Mouse (Mus musculus) lung, embryonic 14.5 days (tissue): ENCODE results near the gene Cbx7. TPM values are rescaled to one million over a fixed set of nuclear protein-coding genes. Genes with fewer than 3 reads are reported as not detected.
A peak's percentile ranks its signal among the peaks of the same experiment; 100 is the strongest.

ENCODE experiments used
- ATAC-seq: fragments of 200-750 bp; cut with Nextera tagmentation; 2 replicates; pipeline ENCODE4 v1.8.0; 2017; ENCODE audit warnings: mild to moderate bottlenecking, moderate TSS enrichment, moderate library complexity; ENCODE audit not compliant: insufficient read depth
- DNase-seq: peaks from one replicate; pipeline ENCODE4 v3.0.0-alpha.2; 2015
- H3K27ac ChIP-seq: fragments of 300-500 bp; sonication (generic); 2 replicates; pipeline ENCODE4 v1.5.1; 2014; ENCODE audit warnings: low read depth, mild to moderate bottlenecking, moderate library complexity
- H3K27me3 ChIP-seq: fragments of 300-500 bp; sonication (generic); 2 replicates; pipeline ENCODE4 v1.6.1; 2014; ENCODE audit warnings: low read length, control low read depth; ENCODE audit not compliant: insufficient read depth
- H3K36me3 ChIP-seq: fragments of 300-500 bp; sonication (generic); 2 replicates; pipeline ENCODE4 v1.6.1; 2014; ENCODE audit warnings: control low read depth; ENCODE audit not compliant: insufficient read depth
- H3K4me1 ChIP-seq: fragments of 300-500 bp; sonication (generic); 2 replicates; pipeline ENCODE4 v1.6.1; 2014; ENCODE audit warnings: antibody characterized with exemption, control low read depth; ENCODE audit not compliant: insufficient read depth
- H3K4me2 ChIP-seq: fragments of 300-500 bp; sonication (generic); 2 replicates; pipeline ENCODE4 v1.6.1; 2014; ENCODE audit warnings: mild to moderate bottlenecking
- H3K4me3 ChIP-seq: fragments of 300-500 bp; sonication (generic); 2 replicates; pipeline ENCODE4 v1.5.1; 2014; ENCODE audit warnings: low read depth, low read length
- H3K9ac ChIP-seq: fragments of 300-500 bp; sonication (generic); 2 replicates; pipeline ENCODE4 v1.6.1; 2014
- H3K9me3 ChIP-seq: fragments of 300-500 bp; sonication (generic); 2 replicates; pipeline ENCODE4 v1.6.1; 2016; ENCODE audit warnings: low read depth, low read length, control low read depth
- CTCF ChIP-seq: IDR thresholded peaks from 2 replicates; pipeline ENCODE4 v1.5.1; 2016; ENCODE audit warnings: antibody characterized with exemption, low read depth
- WGBS: fragments of 180-500 bp; shearing (Covaris S2); extraction: QIAGEN DNeasy Blood & Tissue Kit; methylation state at CpG from one replicate; pipeline ENCODE4 v1.1.7; 2014; 5-methylcytosine and 5-hydroxymethylcytosine counted together
- polyA plus RNA-seq: library from polyadenylated mRNA; unstranded; fragments of >200 nt; fragmentation: Nextera tagmentation; extraction: Ambion mirVana; gene quantifications from 2 replicates; pipeline ENCODE4 v1.2.1, GENCODE M21; 2014

Gene Cbx7
- polyA plus RNA-seq, 1 experiment from 2014 or later = 2.3 TPM

- TF ChIP-seq CTCF = no peak
- H3K4me3 ChIP-seq = peak overlapping the region; percentile 40
- H3K27ac ChIP-seq = no peak overlapping the region
- peaks cover 3% of the 10 kb centered on the region; the same call in 1 of the 2 replicates for H3K27me3 ChIP-seq
- no peak for DNase-seq
- no peaks in the 10 kb centered on the region for H3K9me3 ChIP-seq
- 27% methylated on average over 19 of the region's 19 CpGs for WGBS
- no peaks in the 10 kb centered on the region for H3K36me3 ChIP-seq
- ATAC-seq = no peak
- H3K4me1 ChIP-seq = peaks cover 6% of the 10 kb centered on the region; the same call in 1 of the 2 replicates
- 0 out of 2 replicates have a peak overlapping the region, but pooled peaks have one; percentile 18 for H3K9ac ChIP-seq
- H3K4me2 ChIP-seq = peak overlapping the region; percentile 68
Observed at GRCm38 (mm10) chr15:79882623-79883267, 88.2 kb downstream of the Cbx7 start.

- 68% methylated on average over 3 of the region's 3 CpGs for WGBS
- H3K9ac ChIP-seq = no peak overlapping the region
- H3K27me3 ChIP-seq = peaks cover 3% of the 10 kb centered on the region; the same call in 1 of the 2 replicates
- no peak overlapping the region for H3K4me2 ChIP-seq
- ATAC-seq (no peak), DNase-seq (peak; percentile 26)
- peaks cover 6% of the 10 kb centered on the region; the same call in 1 of the 2 replicates for H3K4me1 ChIP-seq
- no peak overlapping the region for H3K27ac ChIP-seq
- H3K36me3 ChIP-seq = no peaks in the 10 kb centered on the region
- no peak for TF ChIP-seq CTCF
- H3K4me3 ChIP-seq = no peak overlapping the region
- H3K9me3 ChIP-seq = no peaks in the 10 kb centered on the region
Observed at GRCm38 (mm10) chr15:79880477-79880876, 90.4 kb downstream of the Cbx7 start.

DNA sequence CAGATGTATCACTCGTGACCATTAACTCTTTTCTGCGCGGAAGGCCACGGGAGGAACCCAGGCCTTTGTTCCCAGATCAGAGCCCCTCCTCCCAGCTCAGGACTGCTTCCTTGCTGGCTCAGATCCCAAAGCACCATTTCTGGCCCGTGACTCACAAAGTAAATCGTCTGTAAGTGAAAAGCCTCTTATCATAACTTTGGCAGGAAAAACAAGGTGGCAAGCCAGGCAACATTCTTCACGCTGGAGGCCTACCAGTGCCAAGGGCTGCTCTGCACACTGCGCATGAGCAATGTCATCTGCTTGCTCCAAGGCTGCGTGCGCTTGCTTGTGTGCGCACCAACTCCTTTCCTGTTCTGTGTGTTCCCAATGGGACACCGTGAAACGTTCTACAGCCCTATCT, 91.6 kb downstream of the Cbx7 start:
- Histone ChIP-seq H3K9ac (no peak overlapping the region), H3K4me2 (peak overlapping the region; percentile 37), H3K9me3 (no peaks in the 10 kb centered on the region), H3K4me3 (no peak overlapping the region), H3K27ac (peak overlapping the region; percentile 96), H3K27me3 (peaks cover 3% of the 10 kb centered on the region; the same call in 1 of the 2 replicates), H3K36me3 (no peaks in the 10 kb centered on the region), H3K4me1 (peaks cover 6% of the 10 kb centered on the region; the same call in 1 of the 2 replicates)
- peak; percentile 96 for DNase-seq
- TF ChIP-seq CTCF = no peak
- ATAC-seq = peak; percentile 87
- 9% methylated on average over 13 of the region's 13 CpGs for WGBS

DNA sequence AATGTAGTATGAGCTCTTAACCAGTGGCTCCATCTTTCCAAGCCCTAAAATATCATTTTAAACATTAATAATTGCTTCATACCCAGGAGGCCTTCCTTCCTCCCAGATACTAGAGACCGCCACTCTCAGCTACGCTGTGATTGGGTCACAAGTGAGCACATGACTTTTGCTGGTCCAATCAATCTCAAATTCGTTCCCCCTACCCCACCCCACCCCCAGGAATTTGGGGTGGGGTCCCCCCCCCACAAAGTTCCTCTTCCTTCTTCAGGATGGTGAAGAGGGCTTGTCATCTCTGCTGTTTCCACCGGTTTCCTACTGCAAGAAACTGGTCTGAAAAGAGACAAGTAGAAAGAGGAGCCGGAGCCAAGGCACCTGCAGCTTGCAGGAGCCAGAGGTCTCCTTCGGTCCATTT, 92.2 kb downstream of the Cbx7 start:
- peak overlapping the region; percentile 96 for H3K27ac ChIP-seq
- TF ChIP-seq CTCF = no peak

GRCm38 (mm10) chr15:79875261-79875995, 95.5 kb downstream of the Cbx7 start:
- WGBS = 89% methylated on average over 18 of the region's 18 CpGs
- no peak overlapping the region for H3K27ac ChIP-seq
- DNase-seq (no peak), ATAC-seq (no peak)
- no peaks in the 10 kb centered on the region for H3K27me3 ChIP-seq
- H3K4me1 ChIP-seq = peaks cover 3% of the 10 kb centered on the region; the same call in 1 of the 2 replicates
- no peaks in the 10 kb centered on the region for H3K9me3 ChIP-seq
- no peak overlapping the region for H3K9ac ChIP-seq
- H3K4me3 ChIP-seq = no peak overlapping the region
- no peak for TF ChIP-seq CTCF
- no peak overlapping the region for H3K4me2 ChIP-seq
- no peaks in the 10 kb centered on the region for H3K36me3 ChIP-seq

More for the DNA sequence above, 92.2 kb downstream of the Cbx7 start:
- peaks cover 6% of the 10 kb centered on the region; the same call in 1 of the 2 replicates for H3K4me1 ChIP-seq
- no peaks in the 10 kb centered on the region for H3K36me3 ChIP-seq
- no peak overlapping the region for H3K9ac ChIP-seq
- no peaks in the 10 kb centered on the region for H3K9me3 ChIP-seq
- ATAC-seq = peak; percentile 29
- H3K27me3 ChIP-seq = peaks cover 3% of the 10 kb centered on the region; the same call in 1 of the 2 replicates
- peak overlapping the region; percentile 37 for H3K4me2 ChIP-seq
- no peak overlapping the region for H3K4me3 ChIP-seq
- peak; percentile 66 for DNase-seq
- WGBS = 39% methylated on average over 6 of the region's 6 CpGs

- H3K36me3 ChIP-seq = no peaks in the 10 kb centered on the region
- no peak overlapping the region for H3K4me2 ChIP-seq
- 48% methylated on average over 2 of the region's 2 CpGs for WGBS
- no peaks in the 10 kb centered on the region for H3K4me1 ChIP-seq
- H3K9me3 ChIP-seq = no peaks in the 10 kb centered on the region
- no peak overlapping the region for H3K9ac ChIP-seq
- H3K4me3 ChIP-seq = no peak overlapping the region
- no peak for TF ChIP-seq CTCF
- no peak for DNase-seq
- H3K27me3 ChIP-seq = no peaks in the 10 kb centered on the region
- H3K27ac ChIP-seq = no peak overlapping the region
- ATAC-seq = no peak
Observed at GRCm38 (mm10) chr15:79873995-79874394, 96.9 kb downstream of the Cbx7 start.

GRCm38 (mm10) chr15:79873545-79873944, 97.4 kb downstream of the Cbx7 start:
- 86% methylated on average over 8 of the region's 8 CpGs for WGBS
- Histone ChIP-seq H3K4me3 (no peak overlapping the region), H3K9ac (no peak overlapping the region), H3K27me3 (no peaks in the 10 kb centered on the region), H3K36me3 (no peaks in the 10 kb centered on the region), H3K4me2 (no peak overlapping the region), H3K27ac (no peak overlapping the region), H3K4me1 (no peaks in the 10 kb centered on the region), H3K9me3 (no peaks in the 10 kb centered on the region)
- no peak for TF ChIP-seq CTCF
- ATAC-seq (no peak), DNase-seq (no peak)
